Mouse (Mus musculus): ENCODE measurements around the gene Cacng7.

Cacng7 gene

GRCm38 (mm10) chr7:3347366-3348287, 14.9 kb downstream of the Cacng7 start:
- DNase-seq (ENCODE audit: low read depth), result no peak

- no peak for DNase-seq (ENCODE audit: low read depth)
These were observed 15.6 kb downstream of the Cacng7 start for GRCm38 (mm10) chr7:3348326-3348725.

- DNase-seq (ENCODE audit: low read depth), result no peak
These were observed 17.0 kb downstream of the Cacng7 start for GRCm38 (mm10) chr7:3349775-3350174.

GRCm38 (mm10) chr7:3351536-3351935, 18.8 kb downstream of the Cacng7 start:
- no peak for DNase-seq (ENCODE audit: low read depth)

- no peak for DNase-seq (ENCODE audit: low read depth)
These were observed 22.1 kb downstream of the Cacng7 start for GRCm38 (mm10) chr7:3354850-3355249.

GRCm38 (mm10) chr7:3360678-3361077, 27.9 kb downstream of the Cacng7 start:
- DNase-seq (ENCODE audit: low read depth), result no peak

- DNase-seq (ENCODE audit: low read depth), result no peak
These were observed 33.0 kb downstream of the Cacng7 start for GRCm38 (mm10) chr7:3365547-3366279.

GRCm38 (mm10) chr7:3366705-3367516, 34.2 kb downstream of the Cacng7 start:
- DNase-seq (ENCODE audit: low read depth), result no peak

- no peak for DNase-seq (ENCODE audit: low read depth)
These were observed 34.8 kb downstream of the Cacng7 start for GRCm38 (mm10) chr7:3367569-3367968.

- no peak for DNase-seq (ENCODE audit: low read depth)
These were observed 35.6 kb downstream of the Cacng7 start for GRCm38 (mm10) chr7:3368311-3368710.

- DNase-seq (ENCODE audit: low read depth), result no peak
These were observed 36.4 kb downstream of the Cacng7 start for GRCm38 (mm10) chr7:3369189-3369588.

GRCm38 (mm10) chr7:3370407-3370806, 37.7 kb downstream of the Cacng7 start:
- DNase-seq (ENCODE audit: low read depth), result no peak

GRCm38 (mm10) chr7:3372376-3372775, 39.6 kb downstream of the Cacng7 start:
- no peak for DNase-seq (ENCODE audit: low read depth)

- no peak for DNase-seq (ENCODE audit: low read depth)
These were observed 41.0 kb downstream of the Cacng7 start for GRCm38 (mm10) chr7:3373754-3374153.

GRCm38 (mm10) chr7:3376831-3377230, 44.1 kb downstream of the Cacng7 start:
- DNase-seq (ENCODE audit: low read depth), result peak; percentile 26

GRCm38 (mm10) chr7:3382123-3382522, 49.4 kb downstream of the Cacng7 start:
- no peak for DNase-seq (ENCODE audit: low read depth)

- no peak for DNase-seq (ENCODE audit: low read depth)
These were observed 52.1 kb downstream of the Cacng7 start for GRCm38 (mm10) chr7:3384807-3385319.

- DNase-seq (ENCODE audit: low read depth), result no peak
These were observed 53.4 kb downstream of the Cacng7 start for GRCm38 (mm10) chr7:3386036-3386730.

- no peak for DNase-seq (ENCODE audit: low read depth)
These were observed 55.0 kb downstream of the Cacng7 start for GRCm38 (mm10) chr7:3387761-3388160.

- no peak for DNase-seq (ENCODE audit: low read depth)
These were observed 56.1 kb downstream of the Cacng7 start for GRCm38 (mm10) chr7:3388885-3389284.
